Mouse (Mus musculus) right cerebral cortex, postnatal 36 days (tissue): ENCODE data around the gene Ociad2.

ENCODE experiments used
- DNase-seq, 2 experiments: peaks; one replicate each; pipeline ENCODE4 v3.0.0; 2022; ENCODE audit warnings: low spot score in 2 of 2, mixed read lengths in 1 of 2

Gene Ociad2

DNA sequence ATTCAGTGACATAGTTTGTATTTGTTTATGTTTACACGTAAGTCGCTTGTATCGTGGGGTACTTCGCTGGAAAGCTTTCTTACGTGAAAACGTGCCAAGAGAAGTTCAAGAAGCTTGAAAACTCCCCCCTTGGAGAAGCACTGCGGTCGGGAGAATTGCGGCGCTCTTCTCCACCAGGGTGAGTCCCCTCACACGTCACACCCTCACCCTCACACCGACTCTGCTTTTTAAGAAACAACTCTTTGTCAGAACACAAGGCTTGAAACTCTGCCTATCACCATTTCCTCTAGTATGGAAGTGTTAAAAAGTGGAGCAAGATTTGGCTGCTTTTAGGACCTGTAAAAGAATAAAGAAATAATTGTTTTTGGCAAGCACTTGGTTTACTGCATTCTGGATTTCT, 36.3 kb downstream of the Ociad2 start:
- DNase-seq, result no peak

DNA sequence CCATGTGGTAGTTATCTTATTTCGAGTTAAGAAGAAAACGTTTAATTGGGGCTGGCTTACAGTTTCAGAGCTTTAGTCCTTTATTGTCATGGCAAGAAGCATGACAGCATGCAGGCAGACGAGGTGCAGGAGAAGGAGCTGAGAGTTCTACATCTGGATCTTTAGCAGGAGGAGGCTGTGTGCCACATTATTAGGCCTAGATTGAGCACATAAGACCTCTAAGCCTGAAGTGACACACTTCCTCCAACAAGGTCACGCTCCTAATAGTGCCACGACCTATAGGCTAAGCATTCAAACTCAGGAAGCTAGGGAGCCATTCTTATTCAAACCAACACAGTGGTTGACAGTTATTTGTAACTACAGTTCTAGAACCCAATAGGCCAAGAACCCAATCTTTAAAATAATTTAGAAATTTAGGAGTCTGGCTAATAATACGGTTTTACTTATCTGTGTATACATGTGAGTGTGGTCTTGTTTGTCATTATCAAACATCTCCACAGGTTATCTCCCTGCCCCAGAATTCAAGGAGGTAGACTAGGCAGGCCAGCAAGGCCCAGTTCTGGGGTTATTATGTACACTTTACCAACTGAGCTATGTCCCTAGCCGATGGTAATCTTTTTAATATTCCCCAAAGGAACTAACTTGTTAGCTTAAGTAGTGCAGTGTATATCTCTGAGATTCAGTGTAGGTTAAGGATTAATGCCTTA, 39.1 kb downstream of the Ociad2 start:
- no peak for DNase-seq

DNA sequence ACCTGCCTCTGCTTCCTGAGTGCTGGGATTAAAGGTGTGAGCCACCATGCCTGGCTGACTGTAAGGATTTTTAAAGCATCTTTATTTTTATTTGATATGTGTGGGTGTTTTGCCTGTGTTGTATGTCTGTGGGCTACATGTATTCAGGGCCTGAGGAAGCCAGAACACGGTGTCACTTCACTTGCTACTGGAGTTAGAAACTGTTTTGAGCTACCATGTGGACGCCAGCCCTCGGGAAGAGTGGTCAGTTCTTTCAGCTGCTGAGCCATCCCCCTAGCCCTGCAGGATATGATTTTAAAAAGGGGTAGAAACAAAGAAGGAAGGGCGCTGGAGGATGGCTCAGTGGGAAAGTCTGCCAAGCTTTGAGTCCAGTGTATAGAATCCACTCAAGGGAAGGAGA, 44.9 kb downstream of the Ociad2 start:
- no peak for DNase-seq

DNA sequence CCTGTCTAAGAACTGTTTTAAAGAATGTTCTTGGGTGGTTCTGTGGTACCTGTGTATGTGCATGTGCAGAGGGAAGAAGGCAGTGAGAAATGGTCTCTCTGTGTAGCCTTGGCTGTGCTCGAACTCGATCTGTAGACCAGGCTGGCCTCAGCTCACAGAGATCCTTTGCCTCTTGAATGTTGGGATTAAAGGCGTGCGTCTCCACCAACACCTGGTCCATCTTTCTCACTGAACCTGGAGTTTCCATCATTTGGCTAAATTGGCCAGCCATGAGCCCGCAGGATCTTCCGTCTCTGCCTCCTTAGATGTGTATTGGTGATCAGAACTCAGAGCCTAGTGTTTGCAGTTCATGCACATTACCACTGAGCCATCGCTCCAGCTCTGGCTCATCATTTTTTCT, 45.8 kb downstream of the Ociad2 start:
- no peak for DNase-seq

DNA sequence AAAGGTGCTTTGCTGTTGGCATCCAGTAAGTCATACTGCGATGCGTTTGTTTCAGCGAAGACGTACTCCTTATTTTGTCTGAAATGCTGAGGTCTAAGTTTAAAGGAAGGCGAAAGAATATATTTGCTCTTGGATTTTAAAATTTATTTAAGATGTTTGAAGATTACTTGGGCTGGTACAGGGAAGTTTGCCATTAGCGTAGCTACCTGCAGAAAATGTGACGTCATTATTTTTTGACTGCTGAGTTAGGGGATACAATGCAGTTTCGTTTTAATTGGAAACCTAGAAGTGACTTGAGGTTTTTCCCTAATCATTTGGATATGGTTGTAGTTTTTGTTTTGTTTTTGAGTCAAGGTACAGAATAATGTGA, 47.4 kb downstream of the Ociad2 start:
- no peak for DNase-seq

DNA sequence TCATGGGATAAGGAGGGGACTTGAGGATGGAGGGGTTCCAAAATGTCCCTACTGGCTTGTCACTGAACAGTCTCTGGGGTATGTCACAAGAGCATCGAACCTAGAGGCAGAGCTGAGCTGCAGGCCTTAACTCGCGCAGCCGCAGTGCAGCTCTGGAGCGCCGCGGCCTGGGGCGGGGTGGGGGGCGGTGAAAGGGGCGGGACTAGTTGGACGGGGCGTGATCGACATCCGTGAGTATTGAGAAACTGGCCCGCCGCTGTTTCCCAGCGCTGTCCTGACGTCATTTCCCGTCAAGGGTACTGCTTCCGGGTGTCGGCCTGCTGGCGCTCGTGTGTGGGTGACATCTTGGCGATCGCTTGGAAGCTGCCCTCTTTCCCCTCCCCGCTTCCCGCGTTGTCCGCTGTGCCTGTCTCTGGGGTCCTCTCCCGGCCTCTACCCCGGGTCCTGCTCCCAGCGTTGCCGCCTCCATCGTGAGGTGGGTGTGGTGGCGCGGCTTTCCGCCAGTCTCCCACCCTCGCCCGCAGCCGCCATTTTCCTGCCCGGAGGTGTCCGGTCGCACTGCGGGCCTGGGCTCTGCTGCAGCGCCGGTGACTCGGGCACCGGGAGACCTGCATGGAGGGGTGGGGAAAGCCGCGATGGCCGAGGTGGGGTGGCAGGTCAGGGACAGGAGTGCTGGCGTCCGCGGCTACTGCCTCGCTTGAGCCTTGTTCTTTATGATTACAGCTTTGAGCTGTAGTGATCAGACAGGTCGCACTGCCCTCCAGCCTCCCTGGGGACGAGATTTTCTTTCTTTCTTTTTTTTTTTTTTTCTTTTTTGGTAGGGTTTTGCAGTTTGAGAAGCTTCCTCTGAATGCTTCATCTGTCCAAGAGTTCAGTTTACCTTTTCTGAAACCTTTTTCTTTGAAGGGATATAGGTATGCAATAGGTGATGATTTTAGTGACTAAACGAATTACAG, 48.0 kb downstream of the Ociad2 start, which contains the start of gene Ociad1:
TSS of gene Ociad1 (plus strand) at position 283 of the 956 bp plus-strand sequence.
- peak; percentile 96 to 97 for DNase-seq

DNA sequence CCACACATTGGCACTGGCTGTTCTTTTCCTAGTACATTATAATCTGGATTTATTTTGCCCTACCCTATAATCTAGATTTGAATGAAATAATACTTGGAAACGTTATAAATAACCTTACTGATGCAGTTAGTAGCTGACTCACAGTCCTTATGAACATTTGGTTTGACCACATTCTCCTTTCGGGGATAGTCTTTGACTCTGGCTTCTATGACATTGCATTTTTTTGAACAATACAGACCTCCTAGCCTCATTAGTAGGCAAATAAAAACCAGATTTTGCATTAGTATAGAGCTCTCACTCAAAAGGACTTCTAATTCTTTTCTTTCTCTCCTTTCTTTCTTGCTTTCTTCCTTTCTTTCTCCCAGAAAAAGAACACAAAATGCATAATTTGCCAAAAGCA, 50.9 kb downstream of the Ociad2 start:
- no peak for DNase-seq

DNA sequence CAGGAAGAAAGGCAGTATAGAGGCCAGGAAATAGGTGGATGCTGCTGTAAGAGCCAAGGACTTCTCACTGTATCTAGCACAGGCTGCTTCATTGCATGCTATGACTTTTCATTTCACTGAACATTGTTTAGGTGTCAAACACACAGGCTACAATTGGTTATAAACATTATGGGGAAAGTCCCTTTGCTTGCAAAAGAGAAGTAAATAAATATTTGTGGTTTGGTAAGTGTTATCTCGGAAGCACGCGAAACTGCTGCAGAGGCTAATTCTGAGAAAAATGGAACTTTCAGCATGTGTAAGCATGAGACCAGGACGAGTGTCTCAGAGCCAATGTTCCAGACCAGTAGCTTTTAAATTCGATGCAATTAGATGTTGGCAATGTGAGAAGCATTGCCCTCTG, 54.2 kb downstream of the Ociad2 start:
- no peak for DNase-seq

DNA sequence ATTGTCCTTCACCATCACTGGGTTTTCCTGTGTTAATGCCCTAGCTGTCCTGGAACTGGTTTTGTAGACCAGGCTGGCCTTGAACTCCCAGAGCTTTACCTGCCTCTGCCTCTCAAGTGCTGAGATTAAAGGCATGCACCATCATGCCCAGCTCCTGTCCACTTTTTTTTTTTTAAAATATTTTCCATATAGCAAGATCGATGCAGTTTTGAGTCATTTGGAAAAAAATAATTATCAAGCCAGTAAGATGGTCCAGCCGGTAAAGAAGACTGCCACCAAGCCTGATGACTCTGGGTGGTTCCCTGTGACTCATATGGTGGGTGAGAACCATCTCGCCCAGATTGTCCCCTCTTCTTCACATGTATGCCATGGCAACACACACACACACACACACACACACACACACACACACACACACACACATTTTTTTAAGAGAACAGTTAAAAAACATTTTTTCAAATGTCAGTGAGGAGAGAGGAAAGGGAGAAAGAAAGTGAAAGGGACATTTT, 55.3 kb downstream of the Ociad2 start:
- no peak for DNase-seq

DNA sequence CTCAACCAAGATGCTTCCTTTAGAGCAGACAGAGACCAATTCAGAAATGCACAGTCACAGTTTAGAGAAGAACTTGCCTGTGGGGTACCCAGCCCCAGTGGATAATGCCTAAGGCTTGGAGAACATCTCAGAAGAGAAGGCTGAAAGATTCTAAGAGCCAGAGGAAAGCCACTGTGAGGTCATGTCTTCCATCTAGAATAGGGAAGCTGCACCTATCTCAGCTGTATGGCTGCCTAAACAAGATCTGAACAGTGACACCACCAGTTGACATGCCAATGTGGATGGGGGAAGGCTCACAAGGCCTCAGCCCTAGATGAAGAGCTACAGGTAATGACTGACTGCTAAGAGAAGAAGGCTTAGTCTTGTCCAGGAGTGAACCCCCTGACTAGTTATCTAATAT, 56.8 kb downstream of the Ociad2 start:
- no peak for DNase-seq

DNA sequence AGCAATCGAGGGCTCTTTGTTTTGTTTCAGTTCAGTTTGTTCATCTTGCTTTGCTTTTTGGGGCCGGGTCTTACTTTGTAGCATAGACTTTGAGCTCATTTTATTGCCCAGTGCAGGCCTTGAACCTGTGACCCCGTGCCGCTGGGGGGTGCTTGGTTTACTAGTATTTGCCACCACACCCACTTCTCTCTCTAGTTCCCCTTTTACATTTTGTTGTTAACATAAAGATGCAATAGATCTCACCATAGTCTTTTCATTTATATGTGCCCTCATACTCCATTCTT, 60.3 kb downstream of the Ociad2 start:
- DNase-seq, result no peak

DNA sequence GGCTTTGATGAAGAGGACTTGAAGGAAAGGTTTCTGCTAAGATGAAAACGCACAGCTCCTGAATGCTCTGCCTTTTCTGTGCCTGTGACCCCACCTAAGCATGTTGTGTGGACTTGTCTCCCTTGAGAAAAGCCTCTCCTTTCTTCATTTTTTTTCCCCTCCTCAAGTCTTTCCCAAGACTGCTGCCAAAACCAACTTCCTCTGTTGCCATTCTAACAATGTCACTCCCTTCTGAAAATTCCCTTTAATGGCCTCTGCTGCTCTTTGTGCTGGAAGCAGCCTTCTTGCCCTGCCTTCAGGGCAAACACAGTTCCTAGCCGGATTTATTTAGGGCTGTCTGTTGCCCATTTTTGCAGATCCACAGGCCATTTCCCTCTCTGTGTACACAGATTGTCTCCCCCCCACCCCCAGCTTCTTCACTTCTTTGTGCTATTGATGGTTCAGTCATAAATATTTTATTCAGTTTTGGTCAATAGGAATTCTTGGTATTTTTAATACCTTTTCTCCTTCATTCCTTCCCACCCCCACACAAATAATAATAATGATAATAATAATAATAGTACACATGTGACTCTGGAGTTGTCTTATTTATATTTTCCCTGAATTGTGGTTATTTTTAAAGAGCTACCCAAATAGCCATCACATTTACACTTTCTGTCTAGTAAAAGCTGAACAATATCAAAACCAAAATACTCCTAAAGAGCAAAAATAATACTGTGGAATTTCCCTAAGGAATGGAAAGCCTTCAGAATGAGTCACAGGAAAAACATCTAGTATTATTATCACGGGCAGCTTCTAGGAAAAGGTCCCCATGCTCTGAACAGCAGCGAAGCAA, 60.9 kb downstream of the Ociad2 start:
- no peak for DNase-seq

DNA sequence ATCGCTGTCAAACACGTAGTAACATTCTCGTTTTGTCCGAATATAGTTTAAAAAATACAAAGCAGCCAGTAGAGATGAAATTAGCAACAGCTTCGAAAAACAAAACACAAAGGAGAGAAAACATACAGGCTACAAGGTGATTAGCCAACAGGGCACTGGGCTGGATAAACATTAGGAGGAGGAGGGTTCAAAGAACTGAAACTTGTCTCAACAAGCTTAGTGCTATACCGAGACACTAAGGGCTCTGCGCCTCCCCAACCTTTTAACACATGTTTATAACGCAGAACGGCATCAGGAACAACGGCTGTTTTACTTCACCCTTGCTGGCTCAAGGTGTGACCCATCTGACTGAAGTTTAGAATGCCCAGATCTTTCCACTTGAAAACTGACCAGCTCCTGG, 61.6 kb downstream of the Ociad2 start:
- no peak for DNase-seq

DNA sequence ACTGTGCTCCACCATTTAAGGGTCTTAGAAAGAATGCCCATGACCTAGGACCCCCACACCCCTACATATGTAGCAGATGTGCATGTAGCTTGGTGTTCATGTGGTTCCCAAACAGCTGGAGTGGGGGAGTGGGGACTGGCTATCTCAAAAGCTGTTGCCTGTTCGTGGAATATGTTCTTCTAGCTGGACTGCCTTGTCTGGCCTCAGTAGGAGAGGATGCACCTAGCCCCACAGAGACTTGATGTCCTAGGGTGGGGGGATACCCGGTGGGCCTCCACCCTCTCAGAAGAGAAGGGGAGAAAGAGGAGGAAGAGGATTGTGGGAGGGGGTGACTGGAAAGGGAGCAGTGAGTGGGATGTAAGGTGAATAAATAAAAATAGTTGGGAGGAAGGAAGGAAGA, 65.9 kb downstream of the Ociad2 start:
- DNase-seq, result no peak

DNA sequence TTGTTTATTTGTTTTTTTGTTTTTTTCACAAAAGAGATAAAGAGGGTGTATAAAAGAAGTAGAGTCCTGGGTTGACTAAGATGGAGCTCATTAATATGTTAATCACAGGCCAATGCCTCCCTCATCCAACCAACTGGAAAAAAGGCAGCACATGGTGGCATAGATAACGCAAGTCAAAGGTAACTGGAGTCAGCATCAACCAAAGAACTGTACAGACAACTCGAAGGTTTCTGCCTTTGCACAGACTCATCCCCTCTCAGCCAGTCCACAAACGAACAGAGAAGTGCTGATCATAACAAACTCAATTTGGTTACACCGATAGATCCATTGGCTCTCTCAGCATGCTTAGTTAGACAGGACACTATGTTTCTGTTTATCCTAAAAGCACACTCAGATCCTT, 67.7 kb downstream of the Ociad2 start:
- no peak for DNase-seq
